Mouse (Mus musculus) CH12.LX (cell line): ENCODE results near the gene 4930402H24Rik. TPM values are rescaled to one million over a fixed set of nuclear protein-coding genes. Genes with fewer than 3 reads are reported as not detected.

Experiments
- DNase-seq: peaks from one replicate; pipeline ENCODE4 v3.0.0-alpha.2; 2013; ENCODE audit errors: extremely low read depth
- H3K27ac ChIP-seq: 2 replicates; pipeline ENCODE4 v1.5.1; 2012; ENCODE audit warnings: low read depth, mild to moderate bottlenecking, control low read depth, moderate library complexity; ENCODE audit not compliant: insufficient read depth
- H3K27me3 ChIP-seq: replicated peaks from 2 replicates; pipeline ENCODE3; 2012; ENCODE audit warnings: inconsistent platforms
- H3K36me3 ChIP-seq, 2 experiments: replicated peaks in 1 of 2; 2 replicates each; pipeline versions ENCODE3 to v1.6.1; 2012; ENCODE audit warnings: inconsistent platforms in 1 of 2, low read length in 1 of 2, mild to moderate bottlenecking in 1 of 2, mixed read lengths in 1 of 2, moderate library complexity in 1 of 2; ENCODE audit not compliant: control insufficient read depth in 1 of 2, insufficient read depth in 1 of 2
- H3K4me1 ChIP-seq, 2 experiments: 2 replicates each; pipeline ENCODE4 v1.6.1; 2012; ENCODE audit warnings: inconsistent platforms in 1 of 2, moderate library complexity in 1 of 2; ENCODE audit not compliant: insufficient read depth in 2 of 2, control insufficient read depth in 1 of 2
- H3K4me2 ChIP-seq: 2 replicates; pipeline ENCODE4 v1.6.1; 2012; ENCODE audit warnings: low read depth, mild to moderate bottlenecking, control low read depth; ENCODE audit not compliant: poor library complexity, insufficient read depth, severe bottlenecking
- H3K4me3 ChIP-seq, 3 experiments: fragments of 150-350 bp in 1 of 3; sonication (generic) in 1 of 3; replicated peaks in 1 of 3; 2 replicates each; pipeline versions ENCODE3 to v1.5.1; 2011 to 2012; ENCODE audit warnings: low read depth in 2 of 3, low read length in 2 of 3, mild to moderate bottlenecking in 2 of 3, moderate library complexity in 2 of 3, control low read depth in 1 of 3, improper control_type of control experiment in 1 of 3, inconsistent platforms in 1 of 3, mixed read lengths in 1 of 3; ENCODE audit not compliant: poor library complexity in 1 of 3
- H3K79me2 ChIP-seq: replicated peaks from 2 replicates; pipeline ENCODE4 v1.6.1; 2012; ENCODE audit warnings: mild to moderate bottlenecking, moderate library complexity; ENCODE audit not compliant: control insufficient read depth, poor library complexity, insufficient read depth, severe bottlenecking; ENCODE audit errors: extremely low read depth
- H3K9ac ChIP-seq: 2 replicates; pipeline ENCODE4 v1.6.1; 2012; ENCODE audit warnings: low read depth, mild to moderate bottlenecking, control low read depth, moderate library complexity; ENCODE audit not compliant: insufficient read depth
- H3K9me3 ChIP-seq: replicated peaks from 2 replicates; pipeline ENCODE3; 2012; ENCODE audit warnings: low read length, inconsistent platforms, mixed read lengths
- CHD2 ChIP-seq: IDR thresholded peaks from 2 replicates; pipeline ENCODE4 v1.6.1; 2011; ENCODE audit warnings: low read length, improper control_type of control experiment
- CTCF ChIP-seq, 2 experiments: IDR thresholded peaks in 1 of 2; conservative IDR thresholded peaks in 1 of 2; 2 replicates each; pipeline ENCODE4 v1.5.1; 2011 to 2012; ENCODE audit warnings: low read depth in 2 of 2, low read length in 2 of 2, improper control_type of control experiment in 1 of 2, inconsistent platforms in 1 of 2, mild to moderate bottlenecking in 1 of 2, moderate library complexity in 1 of 2
- EP300 ChIP-seq: IDR thresholded peaks from 2 replicates; pipeline ENCODE4 v1.6.1; 2011; ENCODE audit warnings: low read length, improper control_type of control experiment
- GABPA ChIP-seq: IDR thresholded peaks from 2 replicates; pipeline ENCODE4 v1.6.1; 2012; ENCODE audit warnings: low read depth, low read length, improper control_type of control experiment, inconsistent platforms; ENCODE audit not compliant: insufficient replicate concordance
- HCFC1 ChIP-seq: IDR thresholded peaks from 2 replicates; pipeline ENCODE4 v1.6.1; 2012; ENCODE audit warnings: low read depth, mild to moderate bottlenecking, inconsistent platforms, low read length, improper control_type of control experiment
- IRF4 ChIP-seq: IDR thresholded peaks from 2 replicates; pipeline ENCODE4 v1.6.1; 2014; ENCODE audit warnings: low read depth, mild to moderate bottlenecking, inconsistent platforms, low read length, improper control_type of control experiment
- MAFK ChIP-seq: IDR thresholded peaks from 2 replicates; pipeline ENCODE4 v1.6.1; 2011; ENCODE audit warnings: low read length, improper control_type of control experiment; ENCODE audit not compliant: insufficient replicate concordance
- MAX ChIP-seq: IDR thresholded peaks from 2 replicates; pipeline ENCODE4 v1.6.1; 2011; ENCODE audit warnings: low read length, improper control_type of control experiment
- MAZ ChIP-seq: IDR thresholded peaks from 2 replicates; pipeline ENCODE4 v1.6.1; 2012; ENCODE audit warnings: low read depth, mild to moderate bottlenecking, inconsistent platforms, low read length, improper control_type of control experiment, moderate library complexity
- MEF2A ChIP-seq: IDR thresholded peaks from 2 replicates; pipeline ENCODE4 v1.6.1; 2014; ENCODE audit warnings: low read depth, mild to moderate bottlenecking, inconsistent platforms, low read length, improper control_type of control experiment, borderline replicate concordance
- MYC ChIP-seq: IDR thresholded peaks from 2 replicates; pipeline ENCODE4 v1.6.1; 2011; ENCODE audit warnings: low read depth, mild to moderate bottlenecking, improper control_type of control experiment, low read length
- POLR2A ChIP-seq: IDR thresholded peaks from 2 replicates; pipeline ENCODE4 v1.6.1; 2011; ENCODE audit warnings: low read depth, mild to moderate bottlenecking, improper control_type of control experiment, low read length
- POLR2AphosphoS2 ChIP-seq: IDR thresholded peaks from 2 replicates; pipeline ENCODE4 v1.6.1; 2011; ENCODE audit warnings: low read depth, low read length, improper control_type of control experiment
- TBP ChIP-seq: conservative IDR thresholded peaks from 2 replicates; pipeline ENCODE4 v1.6.1; 2011; ENCODE audit warnings: low read depth, low read length, improper control_type of control experiment
- UBTF ChIP-seq: IDR thresholded peaks from 2 replicates; pipeline ENCODE4 v1.6.1; 2012; ENCODE audit warnings: low read depth, mild to moderate bottlenecking, inconsistent platforms, low read length, improper control_type of control experiment, moderate library complexity
- USF2 ChIP-seq: conservative IDR thresholded peaks from 2 replicates; pipeline ENCODE4 v1.6.1; 2011; ENCODE audit warnings: low read depth, low read length, improper control_type of control experiment
- ZC3H11A ChIP-seq: IDR thresholded peaks from 2 replicates; pipeline ENCODE4 v1.6.1; 2012; ENCODE audit warnings: low read depth, mild to moderate bottlenecking, inconsistent platforms, low read length, improper control_type of control experiment
- ZKSCAN1 ChIP-seq: IDR thresholded peaks from 2 replicates; pipeline ENCODE4 v1.6.1; 2012; ENCODE audit warnings: low read depth, inconsistent platforms, low read length, improper control_type of control experiment, borderline replicate concordance
- ZMIZ1 ChIP-seq: IDR thresholded peaks from 2 replicates; pipeline ENCODE4 v1.6.1; 2012; ENCODE audit warnings: low read depth, mild to moderate bottlenecking, inconsistent platforms, low read length, improper control_type of control experiment
- dilution Hi-C: fragments of 300-500 bp; cut with MboI; formaldehyde crosslinking; loops from 2 replicates; pipeline ENCODE4 v1.14.3; 2020; ENCODE audit warnings: low sequenced_read_pairs; ENCODE audit not compliant: extremely low pct_unique_long_range_greater_than_20kb, extremely low pct_ligation_motif_present
- in situ Hi-C: fragments of 300-500 bp; cut with MboI; formaldehyde crosslinking; loops from 3 replicates; pipeline ENCODE4 v1.14.3; 2019; ENCODE audit warnings: low sequenced_read_pairs, low pct_ligation_motif_present, low pct_unique_long_range_greater_than_20kb, mixed read lengths
- polyA plus RNA-seq: library from polyadenylated mRNA; unstranded; fragments of >175 nt; gene quantifications from 2 replicates; pipeline ENCODE4 v1.2.1, GENCODE M21; 2012; ENCODE audit warnings: low read depth; ENCODE audit not compliant: insufficient read length
- total RNA-seq, 2 experiments: library from RNA; depleted of rRNA; stranded (reverse); fragments of 300-350 nt in 1 of 2; fragments of >200 nt in 1 of 2; gene quantifications; 2 replicates each; pipeline ENCODE4 v1.2.3; 2012 to 2014

Gene 4930402H24Rik
- total and polyA plus RNA-seq, 3 experiments: 4.2 to 4.8 (median 4.2) TPM

GRCm38 (mm10) chr2:130898783-130899182 is 7.4 kb downstream of the 4930402H24Rik start:
- in situ Hi-C loops: no loop called here
- dilution Hi-C loops: no loop called here
- no peaks in the 10 kb centered on the region for H3K9me3 ChIP-seq
- H3K27me3 ChIP-seq: no peaks in the 10 kb centered on the region
- no peaks in the 10 kb centered on the region for H3K4me1 ChIP-seq
- H3K9ac ChIP-seq: no peak overlapping the region
- H3K36me3 ChIP-seq: peaks cover under 1 to 32% of the 10 kb centered on the region in 2 experiments
- H3K27ac ChIP-seq: no peak overlapping the region
- H3K4me3 ChIP-seq: no peak overlapping the region
- DNase-seq: no peak
- no peak for TF ChIP-seq ZC3H11A
- no peak for TF ChIP-seq POLR2AphosphoS2
- TF ChIP-seq EP300: no peak
- TF ChIP-seq GABPA: no peak
- TF ChIP-seq MEF2A: no peak
- H3K79me2 ChIP-seq: no peaks in the 10 kb centered on the region
- no peak overlapping the region for H3K4me2 ChIP-seq

- no peak overlapping the region for H3K4me3 ChIP-seq
- H3K36me3 ChIP-seq: peaks cover 0 to 27% of the 10 kb centered on the region in 2 experiments
- no peak overlapping the region for H3K4me2 ChIP-seq
- no peak overlapping the region for H3K27ac ChIP-seq
- no peak overlapping the region for H3K9ac ChIP-seq
- in situ Hi-C loops (no loop called here), dilution Hi-C loops (no loop called here)
- H3K4me1 ChIP-seq: no peaks in the 10 kb centered on the region
- TF ChIP-seq POLR2AphosphoS2 (no peak), MAZ (no peak), HCFC1 (no peak), MAX (no peak), CTCF (conservative IDR thresholded peaks at IDR 0.05 in 1 of 2, IDR thresholded peaks at IDR 0.05 in 1 of 2; ENCODE audit: low read depth in 2 of 2, low read length in 2 of 2) (no peak), TBP (no peak), MAFK (no peak), MYC (no peak), ZKSCAN1 (no peak), UBTF (no peak), IRF4 (no peak), USF2 (no peak), EP300 (no peak), ZC3H11A (no peak), ZMIZ1 (no peak), CHD2 (no peak), POLR2A (no peak)
- no peaks in the 10 kb centered on the region for H3K79me2 ChIP-seq
- DNase-seq: no peak
- no peaks in the 10 kb centered on the region for H3K9me3 ChIP-seq
- H3K27me3 ChIP-seq: no peaks in the 10 kb centered on the region
These were observed 8.3 kb downstream of the 4930402H24Rik start for GRCm38 (mm10) chr2:130897856-130898255.
